Comparison of ENCODE assay signal across 20 mouse cellular contexts in the genomic region with DNA sequence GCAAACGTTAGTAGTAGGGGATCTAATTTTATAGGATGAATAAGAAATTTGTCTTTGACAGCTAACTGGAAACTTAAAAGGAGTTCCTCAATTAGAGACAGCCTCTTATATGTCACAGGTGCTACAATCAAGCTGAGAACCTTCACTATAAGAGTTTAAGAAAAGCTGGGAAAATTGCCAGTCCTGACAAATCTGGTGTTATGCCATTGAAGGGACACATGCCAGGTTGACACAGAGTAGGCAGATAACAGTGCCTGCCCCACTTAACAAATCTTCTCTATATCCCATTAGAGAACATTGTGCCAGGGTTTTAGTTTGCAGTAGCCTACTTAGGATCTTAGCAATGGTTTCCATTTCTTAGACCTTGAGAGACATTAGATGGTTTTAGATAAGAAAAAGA.
DNase-seq lines count a peak whose midpoint lies in the region; ATAC-seq and TF ChIP-seq lines count a peak whose summit lies in the region.
"Had no signal": no experiment of that assay in that cellular context is flagged by ENCODE, and none has a peak within 500 bp of the region (broad histone marks: within the 10 kb centered on the region; RNA-seq: fewer than 3 reads in every experiment).

No protein-coding gene starts in this region.

- no peaks in the 10 kb centered on the region for H3K27me3 ChIP-seq in heart, postnatal 0 days (ENCODE audit: control insufficient read depth, insufficient read depth, low read length)
- H3K27me3 ChIP-seq: embryonic facial prominence, embryonic 13.5 days; limb, embryonic 12.5 days; liver, embryonic 15.5 days had no signal

- no peak overlapping the region for H3K27ac ChIP-seq in heart, postnatal 0 days (ENCODE audit: low read depth)
- H3K27ac ChIP-seq: embryonic facial prominence, embryonic 13.5 days; left cerebral cortex, adult 2 months; limb, embryonic 12.5 days; liver, embryonic 15.5 days had no signal

- no peak overlapping the region for H3K4me3 ChIP-seq in heart, postnatal 0 days (ENCODE audit: low read depth, low read length)
- H3K4me3 ChIP-seq: embryonic facial prominence, embryonic 13.5 days; left cerebral cortex, adult 2 months; limb, embryonic 12.5 days; liver, embryonic 15.5 days had no signal

- H3K9me3 ChIP-seq in heart, postnatal 0 days (replicated peaks; ENCODE audit: control insufficient read depth, low read length): no peaks in the 10 kb centered on the region
- H3K9me3 ChIP-seq: embryonic facial prominence, embryonic 13.5 days; G1E; limb, embryonic 12.5 days; liver, embryonic 15.5 days had no signal

- no peak overlapping the region for H3K9ac ChIP-seq in heart, postnatal 0 days (replicated peaks; ENCODE audit: low read depth, low read length)
- H3K9ac ChIP-seq: embryonic facial prominence, embryonic 13.5 days; limb, embryonic 12.5 days; liver, embryonic 15.5 days had no signal

- no peak for TF ChIP-seq EP300 in heart, postnatal 0 days (IDR thresholded peaks at IDR 0.05; ENCODE audit: low read depth)

- H3K36me3 ChIP-seq in heart, postnatal 0 days (replicated peaks; ENCODE audit: control insufficient read depth, insufficient read depth, low read length): no peaks in the 10 kb centered on the region
- H3K36me3 ChIP-seq: embryonic facial prominence, embryonic 13.5 days; limb, embryonic 12.5 days; liver, embryonic 15.5 days had no signal

- TF ChIP-seq CTCF in heart, postnatal 0 days (IDR thresholded peaks at IDR 0.05; ENCODE audit: low read depth): no peak

- no peak overlapping the region for H3K4me2 ChIP-seq in heart, postnatal 0 days (ENCODE audit: low read depth, low read length)
- H3K4me2 ChIP-seq: embryonic facial prominence, embryonic 13.5 days; limb, embryonic 12.5 days; liver, embryonic 15.5 days had no signal

- ATAC-seq in heart, postnatal 0 days (ENCODE audit: insufficient read depth, low read depth): no peak
- ATAC-seq: CD4-positive, CD25-positive, alpha-beta regulatory T cell, adult 4 months had no signal

- H3K4me1 ChIP-seq in heart, postnatal 0 days (ENCODE audit: control insufficient read depth, insufficient read depth): peaks cover 5% of the 10 kb centered on the region; the same call in 1 of the 2 replicates
- H3K4me1 ChIP-seq: embryonic facial prominence, embryonic 13.5 days; limb, embryonic 12.5 days; liver, embryonic 15.5 days had no signal

- peak; percentile 12 for DNase-seq in adrenal gland, postnatal 10 days
- no peak for DNase-seq in adrenal gland, postnatal 4 days (ENCODE audit: low spot score in 2 of 2)
- peak; percentile 54 for DNase-seq in heart, postnatal 0 days (ENCODE audit: low spot score)
- DNase-seq in heart, adult 11 months: no peak
- DNase-seq in cerebellum, adult 9-11 months: peak; percentile 61
- peak; percentile 60 for DNase-seq in heart, postnatal 4 days
- no peak for DNase-seq in thymus, postnatal 4 days
- DNase-seq in left cerebral cortex, postnatal 4 days: no peak
- DNase-seq: adrenal gland, adult 2 months; gastrocnemius, postnatal 36 days; kidney, adult 2 months; kidney, postnatal 14 days; lung, postnatal 10 days; right cerebral cortex, postnatal 25 days had no signal

- intact Hi-C loops in left cerebral cortex, postnatal 4 days (cut with DNase I): no loop called here

- WGBS in heart, postnatal 0 days: 33% methylated on average over 1 of the region's 1 CpGs

Comparison
In these comparisons a context has a peak if more than half of its experiments do, and no peak if none do; other contexts are left out.
1. DNase-seq: peak in adrenal gland, postnatal 10 days (single experiment), heart, postnatal 0 days (single experiment), cerebellum, adult 9-11 months (single experiment) and heart, postnatal 4 days (single experiment); none in adrenal gland, postnatal 4 days (0 of 2), heart, adult 11 months (single experiment), thymus, postnatal 4 days (single experiment) and left cerebral cortex, postnatal 4 days (single experiment).